Mouse (Mus musculus) lung, embryonic 14.5 days (tissue): ENCODE measurements around the gene Harbi1. TPM values are rescaled to one million over a fixed set of nuclear protein-coding genes. Genes with fewer than 3 reads are reported as not detected.

Source experiments
- ATAC-seq: fragments of 200-750 bp; cut with Nextera tagmentation; 2 replicates; pipeline ENCODE4 v1.8.0; 2017; ENCODE audit warnings: mild to moderate bottlenecking, moderate TSS enrichment, moderate library complexity; ENCODE audit not compliant: insufficient read depth
- DNase-seq: peaks from one replicate; pipeline ENCODE4 v3.0.0-alpha.2; 2015
- H3K27ac ChIP-seq: fragments of 300-500 bp; sonication (generic); 2 replicates; pipeline ENCODE4 v1.5.1; 2014; ENCODE audit warnings: low read depth, mild to moderate bottlenecking, moderate library complexity
- H3K27me3 ChIP-seq: fragments of 300-500 bp; sonication (generic); 2 replicates; pipeline ENCODE4 v1.6.1; 2014; ENCODE audit warnings: low read length, control low read depth; ENCODE audit not compliant: insufficient read depth
- H3K36me3 ChIP-seq: fragments of 300-500 bp; sonication (generic); 2 replicates; pipeline ENCODE4 v1.6.1; 2014; ENCODE audit warnings: control low read depth; ENCODE audit not compliant: insufficient read depth
- H3K4me1 ChIP-seq: fragments of 300-500 bp; sonication (generic); 2 replicates; pipeline ENCODE4 v1.6.1; 2014; ENCODE audit warnings: antibody characterized with exemption, control low read depth; ENCODE audit not compliant: insufficient read depth
- H3K4me2 ChIP-seq: fragments of 300-500 bp; sonication (generic); 2 replicates; pipeline ENCODE4 v1.6.1; 2014; ENCODE audit warnings: mild to moderate bottlenecking
- H3K4me3 ChIP-seq: fragments of 300-500 bp; sonication (generic); 2 replicates; pipeline ENCODE4 v1.5.1; 2014; ENCODE audit warnings: low read depth, low read length
- H3K9ac ChIP-seq: fragments of 300-500 bp; sonication (generic); 2 replicates; pipeline ENCODE4 v1.6.1; 2014
- H3K9me3 ChIP-seq: fragments of 300-500 bp; sonication (generic); 2 replicates; pipeline ENCODE4 v1.6.1; 2016; ENCODE audit warnings: low read depth, low read length, control low read depth
- CTCF ChIP-seq: IDR thresholded peaks from 2 replicates; pipeline ENCODE4 v1.5.1; 2016; ENCODE audit warnings: antibody characterized with exemption, low read depth
- WGBS: fragments of 180-500 bp; shearing (Covaris S2); extraction: QIAGEN DNeasy Blood & Tissue Kit; methylation state at CpG from one replicate; pipeline ENCODE4 v1.1.7; 2014; 5-methylcytosine and 5-hydroxymethylcytosine counted together
- polyA plus RNA-seq: library from polyadenylated mRNA; unstranded; fragments of >200 nt; fragmentation: Nextera tagmentation; extraction: Ambion mirVana; gene quantifications from 2 replicates; pipeline ENCODE4 v1.2.1, GENCODE M21; 2014

Gene Harbi1
- polyA plus RNA-seq, 1 experiment from 2014 or later, result 15.8 TPM

- Histone ChIP-seq H3K27ac (no peak overlapping the region), H3K4me3 (no peak overlapping the region), H3K9ac (no peak overlapping the region), H3K4me1 (no peaks in the 10 kb centered on the region), H3K27me3 (no peaks in the 10 kb centered on the region), H3K4me2 (no peak overlapping the region), H3K36me3 (peaks cover 93% of the 10 kb centered on the region), H3K9me3 (no peaks in the 10 kb centered on the region)
- DNase-seq (no peak), ATAC-seq (no peak)
- 95% methylated on average over 2 of the region's 2 CpGs for WGBS
- no peak for TF ChIP-seq CTCF
Measured at GRCm38 (mm10) chr2:91673587-91673986, 37.1 kb upstream of the Harbi1 start.

- no peak overlapping the region for H3K9ac ChIP-seq
- no peak overlapping the region for H3K4me2 ChIP-seq
- H3K4me1 ChIP-seq, result no peaks in the 10 kb centered on the region
- no peaks in the 10 kb centered on the region for H3K9me3 ChIP-seq
- no peak for DNase-seq
- TF ChIP-seq CTCF, result no peak
- no peak for ATAC-seq
- no peak overlapping the region for H3K27ac ChIP-seq
- 88% methylated on average over 5 of the region's 5 CpGs for WGBS
- H3K4me3 ChIP-seq, result no peak overlapping the region
- H3K36me3 ChIP-seq, result peaks cover 92% of the 10 kb centered on the region
- H3K27me3 ChIP-seq, result no peaks in the 10 kb centered on the region
Measured at GRCm38 (mm10) chr2:91674895-91675294, 35.8 kb upstream of the Harbi1 start.

GRCm38 (mm10) chr2:91676420-91676819 lies 34.2 kb upstream of the Harbi1 start:
- H3K4me1 ChIP-seq, result no peaks in the 10 kb centered on the region
- no peaks in the 10 kb centered on the region for H3K9me3 ChIP-seq
- ATAC-seq (no peak), DNase-seq (no peak)
- no peak overlapping the region for H3K4me2 ChIP-seq
- TF ChIP-seq CTCF, result no peak
- WGBS, result 70% methylated on average over 2 of the region's 2 CpGs
- H3K27me3 ChIP-seq, result no peaks in the 10 kb centered on the region
- no peak overlapping the region for H3K27ac ChIP-seq
- H3K36me3 ChIP-seq, result peaks cover 83% of the 10 kb centered on the region
- H3K9ac ChIP-seq, result no peak overlapping the region
- no peak overlapping the region for H3K4me3 ChIP-seq

- no peaks in the 10 kb centered on the region for H3K27me3 ChIP-seq
- peaks cover 82% of the 10 kb centered on the region for H3K36me3 ChIP-seq
- DNase-seq (no peak), ATAC-seq (no peak)
- no peak overlapping the region for H3K4me2 ChIP-seq
- H3K4me3 ChIP-seq, result no peak overlapping the region
- TF ChIP-seq CTCF, result no peak
- H3K4me1 ChIP-seq, result no peaks in the 10 kb centered on the region
- H3K9me3 ChIP-seq, result no peaks in the 10 kb centered on the region
- no peak overlapping the region for H3K27ac ChIP-seq
- no peak overlapping the region for H3K9ac ChIP-seq
Measured at GRCm38 (mm10) chr2:91676961-91677360, 33.7 kb upstream of the Harbi1 start.

- Histone ChIP-seq H3K36me3 (peaks cover 56% of the 10 kb centered on the region), H3K4me2 (no peak overlapping the region), H3K4me3 (no peak overlapping the region), H3K27me3 (no peaks in the 10 kb centered on the region), H3K9ac (no peak overlapping the region), H3K27ac (no peak overlapping the region), H3K4me1 (no peaks in the 10 kb centered on the region), H3K9me3 (no peaks in the 10 kb centered on the region)
- peak; percentile 48 for TF ChIP-seq CTCF
- WGBS, result 43% methylated on average over 4 of the region's 4 CpGs
- 0 out of 2 replicates have a peak, but pooled peaks have one; percentile 28 for ATAC-seq
- DNase-seq, result peak; percentile 75
Measured at GRCm38 (mm10) chr2:91682850-91683249, 27.8 kb upstream of the Harbi1 start.

GRCm38 (mm10) chr2:91683919-91684318 lies 26.7 kb upstream of the Harbi1 start:
- no peak for ATAC-seq
- H3K27ac ChIP-seq, result no peak overlapping the region
- H3K4me1 ChIP-seq, result no peaks in the 10 kb centered on the region
- H3K36me3 ChIP-seq, result peaks cover 51% of the 10 kb centered on the region
- no peaks in the 10 kb centered on the region for H3K9me3 ChIP-seq
- H3K27me3 ChIP-seq, result no peaks in the 10 kb centered on the region
- no peak overlapping the region for H3K9ac ChIP-seq
- H3K4me2 ChIP-seq, result no peak overlapping the region
- no peak for TF ChIP-seq CTCF
- 71% methylated on average over 8 of the region's 8 CpGs for WGBS
- no peak overlapping the region for H3K4me3 ChIP-seq
- DNase-seq, result no peak

GRCm38 (mm10) chr2:91689452-91689851 lies 21.2 kb upstream of the Harbi1 start:
- Histone ChIP-seq H3K4me2 (no peak overlapping the region), H3K4me3 (no peak overlapping the region), H3K27me3 (no peaks in the 10 kb centered on the region), H3K9ac (no peak overlapping the region), H3K36me3 (peaks cover 28% of the 10 kb centered on the region), H3K27ac (no peak overlapping the region), H3K4me1 (no peaks in the 10 kb centered on the region), H3K9me3 (no peaks in the 10 kb centered on the region)
- DNase-seq (no peak), ATAC-seq (no peak)
- TF ChIP-seq CTCF, result no peak
- WGBS, result 84% methylated on average over 7 of the region's 7 CpGs
